Mouse (Mus musculus) megakaryocyte, adult 5-6 weeks (primary cell): ENCODE measurements around the gene Rhobtb1. TPM values are rescaled to one million over a fixed set of nuclear protein-coding genes. Genes with fewer than 3 reads are reported as not detected.

ENCODE experiments used
- ATAC-seq: 2 replicates; pipeline ENCODE4 v1.8.0; 2016; ENCODE audit warnings: mild to moderate bottlenecking, inconsistent platforms; ENCODE audit not compliant: poor library complexity, severe bottlenecking
- total RNA-seq, 2 experiments: library from RNA; stranded (forward) in 1 of 2; stranded (reverse) in 1 of 2; fragments of 153-499, 151-499 nt in 1 of 2; fragments of 221-1000, 200-1000 nt in 1 of 2; gene quantifications; 2 replicates each; pipeline versions ENCODE4 v1.2.3 to v1.2.4; 2015 to 2017

Gene Rhobtb1
- total RNA-seq, 2 experiments from 2014 or later = 1.0 to 1.1 TPM

DNA sequence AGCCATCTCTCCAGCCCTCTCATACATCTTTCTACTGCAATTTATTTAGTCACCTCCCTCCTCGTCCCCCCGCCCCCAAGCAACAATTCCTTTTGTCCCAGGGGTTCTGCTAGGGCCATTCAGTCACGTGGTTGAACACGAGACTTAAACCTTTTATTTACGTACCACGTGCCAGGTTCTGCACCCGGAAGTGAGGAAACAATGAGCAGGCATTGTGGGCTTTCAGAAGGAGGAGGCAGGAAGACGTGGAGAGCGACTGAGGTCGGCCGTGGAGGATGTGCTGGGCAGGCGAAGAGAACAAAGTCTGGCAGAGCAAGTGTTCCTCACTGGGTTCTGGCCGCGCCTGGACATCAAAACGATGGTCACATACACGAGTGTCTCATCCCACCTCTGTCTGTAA is 160.6 kb downstream of the Rhobtb1 start:
- no peak for ATAC-seq

DNA sequence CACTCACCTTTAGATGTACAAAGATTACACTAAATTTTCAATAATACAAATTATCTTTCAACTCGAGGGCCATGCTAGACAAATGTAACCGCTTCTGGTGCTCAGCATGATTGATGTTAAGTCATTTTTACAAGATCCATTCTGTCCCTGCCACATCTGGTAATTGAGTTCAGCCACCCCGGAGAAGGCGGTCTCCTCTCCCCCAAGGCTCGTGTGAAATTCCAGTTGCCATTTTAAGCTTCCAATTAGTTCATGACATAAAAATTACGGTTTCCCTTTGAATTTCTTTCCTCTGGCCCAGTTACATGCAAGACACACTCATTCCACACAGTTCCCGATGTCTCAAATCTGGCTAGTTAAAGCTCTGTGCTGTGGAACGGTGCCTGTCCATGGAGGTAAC is 162.7 kb downstream of the Rhobtb1 start:
- no peak for ATAC-seq

DNA sequence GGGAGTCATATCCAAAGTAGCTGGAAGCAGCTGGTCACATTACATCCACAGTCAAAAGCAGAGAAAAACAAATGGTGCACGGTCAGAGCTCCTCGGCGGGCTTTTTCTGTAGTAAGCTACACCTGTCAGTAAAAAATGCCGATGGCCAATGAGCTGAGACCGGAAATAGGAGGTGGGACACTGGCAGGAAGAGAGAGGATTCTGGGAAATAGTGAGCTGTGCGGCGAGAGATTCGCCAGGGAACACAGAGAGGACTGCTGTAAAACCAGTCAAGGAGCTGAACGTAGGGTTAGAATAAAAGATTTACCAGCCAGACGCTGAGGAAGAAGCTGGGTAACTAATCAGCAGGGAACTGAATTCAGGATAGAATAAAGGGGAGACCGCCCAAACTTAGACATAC is 167.3 kb downstream of the Rhobtb1 start:
- ATAC-seq = no peak

DNA sequence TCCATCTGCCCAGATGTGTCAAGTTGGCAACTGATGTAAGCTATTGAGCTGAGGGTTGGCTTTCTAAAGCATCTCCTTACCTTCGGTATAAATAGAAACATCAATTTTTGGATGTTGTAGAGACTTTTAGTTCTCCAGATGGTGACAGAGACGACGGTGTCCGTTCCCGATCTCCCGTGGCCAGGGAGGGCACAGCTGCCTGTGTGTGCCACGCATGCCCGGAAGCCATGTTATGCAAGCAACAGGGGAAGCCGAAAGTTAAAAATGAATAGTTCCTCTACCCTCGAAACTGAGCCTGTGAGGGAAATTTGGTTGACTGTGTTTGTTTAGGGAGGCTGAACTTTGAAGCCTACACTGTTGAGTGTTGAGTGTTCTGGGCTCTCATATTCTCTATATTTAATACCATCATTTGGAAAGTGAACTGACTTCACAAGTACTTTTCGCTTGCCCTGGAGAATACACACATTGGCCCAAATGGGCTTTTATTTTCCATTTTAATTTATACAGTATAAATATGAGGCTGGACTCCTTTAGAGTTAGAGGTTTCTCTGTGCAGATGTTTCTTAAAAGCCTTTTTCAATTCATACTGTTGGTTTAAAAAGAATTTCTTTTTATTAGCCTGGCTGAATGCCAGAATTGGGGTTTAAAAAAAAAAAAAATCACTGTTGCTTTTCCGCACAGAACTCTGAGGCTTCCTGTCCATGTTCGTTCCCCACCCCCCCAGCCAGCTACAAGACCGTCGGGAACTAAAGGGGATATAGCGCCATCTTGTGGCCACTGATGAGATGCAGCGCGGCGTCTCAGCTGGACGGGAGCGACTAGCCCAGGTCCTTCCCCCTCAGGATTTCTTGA is 169.7 kb downstream of the Rhobtb1 start:
- ATAC-seq = peak; percentile 62; the same call in 1 of the 2 replicates

DNA sequence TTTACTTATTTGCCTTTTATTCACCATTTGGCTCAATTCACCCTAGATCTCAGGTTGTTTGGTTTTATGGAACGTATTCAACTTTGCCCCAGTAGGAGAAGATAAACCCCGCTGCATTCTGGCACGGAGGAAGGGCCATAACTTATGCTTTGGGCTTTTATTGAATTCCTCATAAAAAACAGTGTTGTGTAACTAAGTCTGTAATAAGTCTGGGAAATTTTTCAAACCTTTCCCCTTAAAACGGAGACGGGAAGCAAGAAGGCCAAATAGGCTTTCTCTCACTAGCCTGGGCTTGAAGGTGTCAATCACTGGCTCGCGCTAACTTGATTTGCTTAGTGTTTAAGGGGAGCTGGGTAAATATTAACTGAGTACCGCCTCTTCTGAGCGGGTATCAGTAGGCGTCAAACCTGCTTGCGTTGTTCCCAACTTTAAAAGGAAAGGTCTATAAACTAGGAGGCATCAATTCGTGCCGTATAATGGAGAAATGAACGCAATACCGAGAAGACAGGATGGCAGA is 170.3 kb downstream of the Rhobtb1 start:
- no peak for ATAC-seq

DNA sequence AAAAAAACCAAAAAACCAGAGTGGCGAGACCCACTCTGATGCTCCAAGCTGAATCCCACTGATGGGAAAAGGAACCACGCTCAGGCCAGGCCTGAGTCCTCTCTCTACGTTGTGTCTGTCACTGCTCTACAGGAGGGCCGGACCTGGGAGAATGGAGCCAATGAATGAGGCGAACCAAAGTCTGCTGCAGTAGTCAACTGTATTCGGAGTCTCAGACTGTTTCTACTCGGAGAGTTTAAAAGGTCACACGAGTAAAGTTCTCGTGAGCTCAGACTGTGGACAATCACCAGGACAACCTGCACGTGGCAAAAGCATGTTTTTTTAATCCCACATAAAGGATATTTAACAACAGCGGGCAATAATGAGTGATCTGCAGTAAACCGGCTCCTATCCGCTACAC is 172.8 kb downstream of the Rhobtb1 start:
- no peak for ATAC-seq

DNA sequence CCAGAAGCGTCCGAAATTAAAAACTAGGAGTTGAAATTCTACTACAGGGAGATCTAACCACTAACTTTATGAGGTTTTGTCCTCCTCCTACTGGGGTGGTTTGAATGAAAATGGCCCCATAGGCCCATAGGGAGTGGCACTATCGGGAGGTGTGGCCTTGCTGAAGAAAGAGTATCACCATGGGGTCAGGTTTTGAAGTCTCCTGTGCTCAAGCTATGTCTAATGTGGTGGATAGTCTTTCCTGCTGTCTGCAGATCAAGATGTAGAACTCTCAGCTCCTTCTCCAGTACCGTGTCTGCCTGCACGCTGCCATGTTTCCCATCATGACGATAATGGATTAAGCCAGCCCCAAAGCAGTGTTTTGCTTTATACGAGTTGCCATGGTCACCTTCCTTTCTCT is 173.6 kb downstream of the Rhobtb1 start:
- ATAC-seq = no peak

DNA sequence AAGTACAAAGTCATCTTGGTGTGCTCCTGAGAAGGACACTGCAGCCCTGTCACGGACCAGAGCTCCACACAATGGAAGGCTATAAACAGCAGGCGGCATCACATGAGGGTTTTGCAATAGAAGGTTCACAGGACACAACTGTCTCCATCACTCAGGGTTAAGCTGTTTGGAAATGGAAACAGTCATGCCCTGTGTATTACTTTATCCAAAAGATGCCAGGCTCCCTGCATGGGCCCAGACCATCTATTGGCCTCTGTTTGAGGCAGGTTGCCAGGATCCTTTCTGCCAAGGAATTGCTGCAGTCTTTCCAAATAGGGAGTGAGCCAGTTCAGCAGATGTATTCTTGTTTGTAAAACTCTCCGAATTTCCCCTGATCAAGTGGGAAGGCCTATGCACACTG is 175.2 kb downstream of the Rhobtb1 start:
- ATAC-seq = no peak

DNA sequence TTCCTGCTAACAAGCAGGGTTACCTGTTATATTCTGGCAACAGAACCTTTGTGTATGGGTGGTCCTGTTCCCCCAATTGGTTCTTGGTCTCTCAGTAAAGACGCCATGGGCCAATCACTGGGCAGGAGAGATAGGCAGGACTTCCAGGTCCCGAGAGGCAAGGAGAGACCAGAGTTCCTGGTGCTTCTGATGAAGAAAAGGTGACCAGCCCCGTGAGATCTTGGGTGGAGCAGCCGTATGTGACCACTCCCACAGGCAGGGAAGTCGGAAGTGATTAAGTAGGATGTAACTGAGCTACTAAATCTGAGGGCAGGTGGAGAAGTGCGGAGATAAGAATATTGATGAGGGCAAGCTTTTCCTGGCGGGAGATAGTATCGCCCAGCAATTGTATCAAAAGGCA is 176.1 kb downstream of the Rhobtb1 start:
- no peak for ATAC-seq

DNA sequence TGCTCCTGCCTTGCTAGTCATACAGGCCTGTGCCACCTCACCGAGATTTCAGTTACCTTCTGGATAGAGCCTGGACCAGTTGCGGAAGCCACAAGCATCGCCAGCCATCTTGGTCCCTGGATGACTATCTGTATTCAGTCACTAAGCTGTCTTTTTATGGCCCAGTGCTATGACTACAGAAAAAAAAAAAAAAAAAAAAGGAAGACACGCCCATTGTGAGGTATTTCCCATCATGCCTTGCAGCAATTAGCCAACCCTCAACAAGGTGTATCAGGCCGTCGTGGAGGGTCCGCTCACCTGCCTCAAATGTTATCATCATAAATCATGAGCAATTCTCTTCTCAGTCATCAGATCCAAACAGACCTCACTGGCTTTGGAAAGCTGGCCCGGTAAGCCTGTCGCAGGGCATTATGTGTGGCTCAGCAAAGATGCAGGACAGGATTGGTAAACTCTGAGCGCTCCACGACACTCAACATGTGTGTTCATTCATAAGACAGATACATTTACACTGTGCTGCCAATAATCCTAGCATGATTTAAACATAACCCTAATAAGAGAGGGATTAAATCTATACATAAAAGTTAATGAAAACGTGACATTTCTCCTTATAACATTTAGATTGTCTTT is 176.9 kb downstream of the Rhobtb1 start:
- no peak for ATAC-seq

DNA sequence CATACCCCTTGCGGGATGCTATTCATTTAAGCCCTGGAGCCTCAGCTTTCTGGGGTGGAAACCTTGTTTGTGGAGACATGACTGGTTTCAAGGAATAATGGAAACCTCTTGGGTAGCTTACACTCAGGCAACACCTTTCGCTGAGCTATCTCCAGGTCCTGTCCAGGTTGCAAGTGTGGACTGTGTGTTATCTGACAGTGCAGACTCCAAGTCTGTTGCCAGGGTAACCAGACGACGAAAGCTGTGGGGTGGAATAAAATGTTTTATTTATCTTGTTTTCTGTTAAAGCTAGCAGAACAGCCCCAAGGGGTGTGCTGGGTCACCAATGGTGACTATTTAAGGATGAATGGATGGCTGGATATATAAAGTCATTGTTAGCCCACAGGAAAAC is 177.4 kb downstream of the Rhobtb1 start:
- ATAC-seq = no peak

DNA sequence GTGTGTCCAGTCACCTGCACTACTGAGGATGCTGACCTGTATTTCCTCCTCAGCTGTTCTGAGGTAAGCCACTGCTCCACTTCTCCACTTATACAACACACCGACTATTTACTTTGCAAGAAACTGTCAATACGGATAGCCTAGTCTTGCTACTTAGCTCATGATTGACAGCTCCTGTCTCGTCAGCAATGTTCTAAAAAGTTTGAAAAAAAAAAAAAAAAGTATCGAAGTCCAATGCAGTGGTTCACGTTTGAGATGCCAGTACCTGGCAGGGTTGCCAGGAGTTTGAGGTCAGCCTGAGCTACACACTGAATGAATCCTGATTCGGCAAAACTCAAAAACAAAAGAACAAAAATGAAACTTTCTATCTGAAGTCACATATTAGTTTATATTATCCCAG is 180.0 kb downstream of the Rhobtb1 start:
- ATAC-seq = no peak

DNA sequence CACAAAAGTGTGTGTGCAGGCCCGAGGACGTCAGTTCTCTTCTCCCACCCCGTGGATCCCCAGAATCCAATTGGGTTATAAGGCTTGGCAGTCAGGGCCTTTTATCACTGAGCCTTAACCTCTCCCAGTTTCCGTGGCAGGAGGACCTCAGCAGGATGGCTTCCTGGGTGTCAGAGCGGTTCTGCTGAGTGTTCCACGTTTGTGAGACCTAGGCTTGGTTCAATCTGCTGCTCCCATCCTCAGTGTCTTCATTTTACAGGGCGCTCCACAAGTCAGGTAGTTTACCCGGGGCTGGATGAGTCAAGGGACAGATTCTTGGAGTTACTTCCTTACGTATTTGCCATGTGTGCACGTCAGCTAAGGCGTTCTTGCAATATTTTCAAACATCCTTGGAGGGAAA is 182.0 kb downstream of the Rhobtb1 start:
- ATAC-seq = no peak

DNA sequence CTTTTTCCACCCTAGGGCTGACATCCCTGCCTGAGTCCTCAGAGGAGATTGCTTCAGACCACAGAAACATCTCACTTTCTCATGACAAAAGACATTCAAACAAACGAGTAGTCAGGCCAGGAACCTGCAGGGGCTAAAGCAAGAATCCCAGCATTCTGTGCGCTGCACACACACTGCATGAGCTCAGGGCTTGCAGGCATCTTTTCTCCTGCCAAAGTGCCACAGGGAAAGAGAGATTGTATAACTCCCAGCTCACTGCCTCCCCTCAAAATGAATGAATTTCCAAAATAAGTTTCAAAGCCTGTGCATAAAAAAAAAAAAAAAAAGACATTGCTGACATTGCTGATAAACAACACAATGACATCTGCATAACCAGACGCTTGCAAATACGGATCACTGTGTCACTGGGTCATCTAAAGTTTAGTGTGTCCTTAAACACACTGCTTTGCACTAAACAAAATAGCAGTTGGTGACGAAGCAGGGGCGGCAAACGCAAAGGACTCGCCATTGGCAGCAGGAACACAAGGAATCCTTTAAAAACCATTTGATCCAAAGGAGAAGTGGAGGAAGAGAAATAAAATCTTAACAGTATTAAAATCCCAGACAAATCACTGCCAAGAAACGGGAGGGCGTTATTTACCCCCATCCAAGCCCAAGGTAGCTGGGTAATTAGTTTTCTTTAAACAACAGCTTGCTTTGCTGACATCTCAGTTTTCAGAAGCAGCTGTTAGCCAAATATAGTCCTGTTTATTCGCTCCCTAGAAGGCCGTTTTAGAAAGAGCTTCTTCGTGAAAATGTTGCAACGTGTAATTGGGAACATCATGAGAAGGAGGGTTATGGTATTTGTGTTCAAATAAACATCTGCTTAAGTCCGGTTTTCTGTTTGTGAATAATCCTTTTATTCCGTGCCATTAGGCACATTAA is 183.3 kb downstream of the Rhobtb1 start:
- no peak for ATAC-seq

DNA sequence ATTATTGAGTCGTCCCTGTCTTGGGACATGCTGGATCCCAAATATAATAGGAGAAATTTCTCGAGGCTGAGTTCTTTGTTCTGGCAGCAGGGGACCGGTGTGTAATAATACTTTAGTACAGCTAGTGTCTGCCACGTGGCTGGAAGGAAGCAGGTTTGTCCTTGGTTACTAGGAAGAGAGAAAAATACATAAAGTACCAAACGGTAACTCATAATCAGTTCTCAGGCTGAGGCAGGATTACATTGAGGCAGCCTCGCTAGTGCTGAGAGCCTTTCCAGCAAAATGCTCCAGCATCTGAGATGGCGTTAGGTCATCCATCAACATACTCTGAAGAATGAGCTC is 183.9 kb downstream of the Rhobtb1 start:
- ATAC-seq = no peak

DNA sequence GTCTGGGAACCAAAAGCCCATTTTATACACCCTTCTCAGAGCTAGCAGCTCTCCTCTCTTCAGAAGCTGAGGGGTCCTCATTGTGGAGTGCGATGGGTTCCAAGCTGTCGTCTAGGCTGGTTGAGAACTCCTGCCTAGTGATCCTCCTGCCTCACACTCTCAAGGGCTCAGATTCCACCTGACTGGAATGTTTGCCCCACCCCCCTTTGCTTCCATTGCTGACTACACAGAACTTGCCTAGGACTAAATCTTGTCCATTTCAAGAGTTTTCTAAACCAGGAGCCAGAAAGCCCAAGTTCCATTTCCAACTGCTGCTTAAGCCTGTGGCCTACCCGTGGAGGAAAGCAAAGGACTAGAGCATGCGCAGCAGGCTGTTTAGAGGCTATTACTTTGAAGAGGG is 184.4 kb downstream of the Rhobtb1 start:
- no peak for ATAC-seq

DNA sequence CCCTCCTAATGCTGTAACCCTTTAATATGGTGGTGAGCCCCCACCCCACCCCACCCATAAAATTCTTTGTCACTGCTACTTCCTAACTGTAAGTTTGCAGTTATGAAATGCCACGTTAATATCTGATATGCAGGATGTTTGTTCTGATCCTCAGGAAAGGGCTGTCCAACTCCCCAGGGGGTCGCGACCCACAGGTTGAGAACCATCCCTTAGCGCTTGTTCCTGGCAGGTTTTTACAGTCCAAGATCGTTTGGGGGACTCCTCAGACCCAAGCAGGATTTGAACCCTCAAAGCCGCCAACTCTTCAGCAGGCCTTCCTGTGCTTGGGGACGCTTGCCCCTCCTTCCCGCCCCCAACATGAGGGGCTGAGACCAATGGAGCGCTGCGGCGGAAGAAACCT is 185.0 kb downstream of the Rhobtb1 start:
- no peak for ATAC-seq

DNA sequence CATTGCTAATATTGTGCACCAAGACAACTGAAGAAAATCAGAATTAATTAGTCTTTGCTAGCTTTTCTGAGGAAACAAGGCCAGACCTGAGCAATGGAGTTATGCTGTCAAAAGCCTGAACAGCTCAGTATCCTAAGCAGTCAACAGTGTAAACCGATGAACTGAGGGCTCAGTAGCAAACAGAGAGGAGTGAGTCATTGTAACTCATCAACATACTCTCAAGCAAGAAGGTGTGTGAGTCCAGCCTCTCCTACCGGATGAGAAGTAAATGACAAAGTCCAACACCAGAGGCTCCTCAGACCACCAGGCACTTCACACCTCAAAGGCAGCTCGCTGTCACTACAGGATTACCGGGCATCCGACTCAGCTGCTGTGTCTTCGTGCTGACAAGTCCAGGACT is 188.8 kb downstream of the Rhobtb1 start:
- ATAC-seq = no peak
